Mouse (Mus musculus): Measurements from ENCODE around the gene Gm45711.
"Not testable (repeated sequence)": the region's sequence is repeated elsewhere in the genome, so short reads cannot be mapped to it uniquely, and the experiment has no call there.

DNA sequence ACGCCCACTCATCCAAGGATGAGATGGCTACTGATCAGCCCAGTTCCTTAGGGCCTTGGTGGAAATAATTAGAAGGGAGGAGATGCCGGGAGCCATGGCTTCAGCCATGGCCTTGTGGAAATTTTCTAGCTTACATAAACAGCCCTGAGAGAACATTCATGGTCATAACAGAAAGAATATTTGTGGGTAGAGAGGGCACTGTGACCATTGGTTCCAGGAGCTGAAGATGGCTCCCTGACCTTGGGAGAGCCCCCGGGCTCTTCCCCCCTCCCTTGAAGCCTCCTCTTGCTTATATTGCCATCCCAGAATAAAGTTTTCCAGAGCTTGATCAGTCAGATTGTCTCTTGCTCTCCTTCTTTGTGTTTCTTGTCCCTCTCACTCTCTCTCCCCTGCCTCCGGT lies 7.3 kb downstream of the Gm45711 start:
- not testable (repeated sequence) for TF ChIP-seq FLI1 (IDR thresholded peaks at IDR 0.05; ENCODE audit: low read length); GATA1 (IDR thresholded peaks at IDR 0.05; ENCODE audit: borderline replicate concordance, low read length)

Measured in megakaryocyte, embryonic 14.5 days (primary cell).